Mouse (Mus musculus): ENCODE results near the gene Zfp592.

DNA sequence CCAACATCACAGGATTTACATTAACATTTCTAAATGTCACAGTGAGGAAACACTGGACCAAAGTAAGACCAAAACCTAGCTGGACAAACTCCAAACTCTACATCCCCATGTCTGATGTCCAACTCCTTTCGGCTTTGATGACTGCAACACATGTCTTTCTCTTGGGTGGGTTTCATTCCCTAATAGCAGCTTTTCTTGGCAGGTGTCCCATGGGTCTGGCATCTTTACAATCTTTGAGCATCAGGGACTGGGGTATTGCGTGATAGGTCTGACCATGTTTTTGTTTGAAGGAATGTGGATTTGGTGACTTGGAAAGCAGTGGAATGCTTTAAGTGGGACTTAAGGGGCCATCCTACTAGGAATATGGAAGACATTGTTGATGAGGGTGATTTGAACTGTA is 36.6 kb upstream of the Zfp592 start:
- TF ChIP-seq CTCF (conservative IDR thresholded peaks at IDR 0.05; ENCODE audit: low read length) (no peak), NANOG (IDR thresholded peaks at IDR 0.05; ENCODE audit: borderline replicate concordance, low read length) (no peak)
